Mouse (Mus musculus) kidney, adult 2 months (tissue): ENCODE measurements at regions not wholly inside any gene's neighbourhood (a gene's known extent, or its start where the extent isn't known, plus 50 kb on each side); places are given as distances from the start of the nearest gene placed in this dataset.

Experiments used
- CTCF ChIP-seq: fragments of 200-500 bp; conservative IDR thresholded peaks from 2 replicates; pipeline ENCODE4 v1.5.1; 2011; ENCODE audit warnings: low read depth, mild to moderate bottlenecking, control low read depth, low read length, moderate library complexity, mixed read lengths; ENCODE audit not compliant: insufficient read depth, insufficient read length
- POLR2A ChIP-seq: fragments of 200-500 bp; IDR thresholded peaks from one replicate; pipeline ENCODE4 v1.6.1; 2011; ENCODE audit warnings: low read depth, low read length, control low read depth

- TF ChIP-seq CTCF (no peak), POLR2A (no peak)
Observed at GRCm38 (mm10) chr13:112116101-112116726, 172.0 kb upstream of the Ankrd55 start.
